Mouse (Mus musculus) liver, embryonic 14.5 days (tissue): ENCODE results near the gene Ppfibp2.

Experiments used
- CTCF ChIP-seq: IDR thresholded peaks from 2 replicates; pipeline ENCODE4 v1.5.1; 2016; ENCODE audit warnings: antibody characterized with exemption, low read depth, control low read depth
- EP300 ChIP-seq: IDR thresholded peaks from 2 replicates; pipeline ENCODE4 v1.6.1; 2016; ENCODE audit warnings: antibody characterized with exemption, low read depth

- TF ChIP-seq CTCF (no peak), EP300 (no peak)
Measured at GRCm38 (mm10) chr7:107567674-107568073, 27.3 kb upstream of the Ppfibp2 start.
